Mouse (Mus musculus) heart, adult 10 weeks (tissue): Measurements from ENCODE around the gene Ppp1r15a. TPM values are rescaled to one million over a fixed set of nuclear protein-coding genes. Genes with fewer than 3 reads are reported as not detected.

Experiments
- polyA plus RNA-seq: library from polyadenylated mRNA; stranded (reverse); fragments of 350-450 nt; fragmentation: Illumina TruSeq; extraction: RNeasy Lipid Tissue Mini Kit (QIAGEN cat#74804); gene quantifications from one replicate; pipeline ENCODE4 v1.2.3, GENCODE M21; 2014; ENCODE audit warnings: low read depth, low replicate concordance

The Ppp1r15a gene
- 41.3 TPM for polyA plus RNA-seq

GRCm38 (mm10) chr7:45525809-45526473 is at the start of gene Ppp1r15a, which contains the start of gene Plekha4:
Gene Ppp1r15a, minus strand, starts transcription at chr7:45526268.
Gene Plekha4, plus strand, starts transcription at chr7:45526330.

GRCm38 (mm10) chr7:45570103-45570741 is 44.2 kb upstream of the Ppp1r15a start, which contains the start of gene Bcat2:
Gene Bcat2, plus strand, starts transcription at chr7:45570153.

GRCm38 (mm10) chr7:45554744-45555143 is 28.7 kb upstream of the Ppp1r15a start, which contains the start of gene Hsd17b14:
Gene Hsd17b14, plus strand, starts transcription at chr7:45554893.

GRCm38 (mm10) chr7:45509912-45510787 is 15.9 kb downstream of the Ppp1r15a start, which contains the start of gene Nucb1:
Gene Nucb1, minus strand, starts transcription at chr7:45510406.

DNA sequence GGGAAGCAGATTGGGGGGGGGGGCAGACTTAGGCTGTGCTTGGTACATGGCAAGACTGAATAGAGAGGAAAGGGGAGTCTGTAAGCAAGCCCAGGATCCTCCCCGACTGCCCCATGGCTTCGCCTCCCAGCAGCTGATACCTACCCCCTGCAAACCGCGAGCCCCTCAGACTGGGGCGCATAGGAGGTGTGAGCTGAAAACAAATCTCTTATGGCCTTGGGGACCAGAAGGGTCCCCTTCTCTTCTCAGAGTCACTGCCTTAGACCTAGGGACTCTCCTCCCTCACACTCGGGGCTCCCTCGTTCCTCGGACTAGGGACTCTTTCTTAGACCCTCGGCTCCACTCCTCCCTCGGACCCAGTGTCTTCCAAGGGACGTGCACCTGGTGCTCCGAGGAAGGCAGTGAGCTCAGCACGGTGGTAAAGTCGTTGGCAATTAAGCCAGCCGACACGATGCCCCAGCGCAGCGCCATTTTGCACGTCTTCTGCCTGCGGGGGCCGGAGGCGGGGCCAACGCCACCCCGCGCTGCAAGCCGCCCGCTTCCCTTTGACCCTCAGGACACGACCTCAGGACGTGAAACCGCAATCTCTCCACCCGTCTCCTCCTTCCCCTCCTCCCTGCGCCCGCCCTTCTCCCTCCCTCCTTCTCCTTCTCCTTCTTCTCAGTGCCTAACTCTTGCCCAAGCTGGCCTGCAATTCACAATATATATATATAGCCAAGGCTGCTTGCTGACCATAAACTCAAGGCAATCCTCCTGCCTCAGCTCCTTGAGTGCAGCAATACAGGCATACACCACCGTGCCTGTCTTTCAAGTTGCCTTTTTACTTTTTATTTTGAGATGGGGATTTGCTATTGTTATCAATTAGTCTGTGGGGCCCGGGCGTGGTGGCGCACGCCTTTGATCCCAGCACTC is 37.5 kb downstream of the Ppp1r15a start, which contains the start of gene Dhdh:
Gene Dhdh (minus strand): TSS at position 513 of the 912 bp plus-strand sequence.

DNA sequence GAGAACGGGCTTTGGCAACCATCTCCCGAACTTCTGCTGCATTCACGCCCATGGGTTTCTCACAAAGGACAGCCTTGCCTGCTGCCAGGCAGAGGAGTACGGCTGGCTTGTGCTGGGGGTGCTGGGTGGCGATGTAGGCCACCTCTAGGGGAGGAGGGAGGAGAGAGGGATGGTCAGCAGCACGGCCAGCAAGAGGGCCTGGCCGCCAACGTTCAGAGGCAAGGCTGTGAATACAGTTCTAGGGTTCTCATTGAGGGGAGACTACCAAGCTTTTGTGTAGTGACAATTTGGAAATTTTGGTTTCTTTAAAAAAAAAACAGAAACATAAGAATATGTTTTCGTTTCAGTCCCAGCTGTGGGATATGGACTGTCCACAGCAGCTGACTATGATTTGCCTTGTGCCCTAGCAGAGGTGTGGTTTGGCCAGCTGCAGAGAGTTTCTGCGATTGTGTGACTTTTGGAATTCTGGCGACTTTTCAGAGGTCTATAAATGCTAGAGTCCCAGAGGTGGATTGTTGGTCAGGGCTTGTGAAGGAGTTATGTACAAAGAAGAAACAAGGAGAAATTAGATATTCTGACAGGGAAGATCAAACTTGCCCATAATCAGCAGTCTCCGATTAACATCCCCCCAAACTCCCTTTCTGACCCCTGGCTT is 39.2 kb downstream of the Ppp1r15a start, which contains the start of gene Gm45808:
Gene Gm45808 (minus strand): TSS at position 51 of the 655 bp plus-strand sequence.

DNA sequence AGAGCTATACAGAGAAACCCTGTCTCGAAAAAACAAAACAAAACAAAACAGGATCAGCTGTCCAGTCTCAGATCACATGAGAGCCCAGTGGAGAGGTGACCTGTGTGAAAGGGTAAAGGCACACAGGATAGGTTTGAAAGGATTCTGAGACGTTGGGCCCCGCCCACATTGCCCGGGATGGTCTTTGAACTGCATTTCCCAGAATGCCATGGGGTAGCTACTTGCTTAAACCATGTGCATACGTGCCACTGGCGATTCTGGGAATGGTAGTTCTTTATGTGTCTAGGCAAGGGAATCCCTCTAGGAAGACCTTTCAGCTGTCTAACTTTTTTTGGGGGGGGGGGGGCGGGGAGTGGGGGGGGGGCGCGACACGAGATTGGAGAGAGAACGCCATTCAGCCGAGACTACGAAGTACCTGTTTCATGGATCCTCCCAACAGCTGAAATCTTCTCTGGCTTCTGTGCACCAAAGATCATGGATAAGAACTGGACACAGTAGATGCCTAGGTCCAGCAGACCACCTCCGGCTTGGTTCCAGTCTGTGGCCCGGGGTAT is 44.6 kb downstream of the Ppp1r15a start, which contains the start of gene Tulp2:
Gene Tulp2 (plus strand): TSS at position 504 of the 554 bp plus-strand sequence.

Other genes with a start within 250 kb of the Ppp1r15a start
- not detected for gene Slc6a21, start 248.8 kb downstream of the Ppp1r15a start, polyA plus RNA-seq
- gene Trpm4, start 192.5 kb downstream of the Ppp1r15a start, polyA plus RNA-seq = 31.0 TPM
- 1,149 TPM for gene Hrc, start 191.0 kb downstream of the Ppp1r15a start, polyA plus RNA-seq
- 0.24 TPM for gene Ppfia3, start 159.2 kb downstream of the Ppp1r15a start, polyA plus RNA-seq
- 1.2 TPM for gene Lin7b, start 155.7 kb downstream of the Ppp1r15a start, polyA plus RNA-seq
- gene Snrnp70, start 130.5 kb downstream of the Ppp1r15a start, polyA plus RNA-seq = 154 TPM
- gene Kcna7, start 120.6 kb downstream of the Ppp1r15a start, polyA plus RNA-seq = 4.3 TPM
- gene Ntf5, start 112.6 kb downstream of the Ppp1r15a start, polyA plus RNA-seq = 0.24 TPM
- gene Lhb, start 105.4 kb downstream of the Ppp1r15a start, polyA plus RNA-seq = not detected
- gene Gys1, start 91.4 kb downstream of the Ppp1r15a start, polyA plus RNA-seq = 80.5 TPM
- gene Ruvbl2, start 88.2 kb downstream of the Ppp1r15a start, polyA plus RNA-seq = 27.2 TPM
- 688 TPM for gene Ftl1, start 66.4 kb downstream of the Ppp1r15a start, polyA plus RNA-seq
- gene Bax, start 59.4 kb downstream of the Ppp1r15a start, polyA plus RNA-seq = 36.8 TPM
- not detected for gene Tulp2, start 44.4 kb downstream of the Ppp1r15a start, polyA plus RNA-seq
- gene Gm45808, start 39.5 kb downstream of the Ppp1r15a start, polyA plus RNA-seq = 1.7 TPM
- 13.6 TPM for gene Dhdh, start 37.5 kb downstream of the Ppp1r15a start, polyA plus RNA-seq
- 147 TPM for gene Nucb1, start 15.9 kb downstream of the Ppp1r15a start, polyA plus RNA-seq
- gene Plekha4, start 62 bp upstream of the Ppp1r15a start, polyA plus RNA-seq = 3.6 TPM
- not detected for gene Hsd17b14, start 28.6 kb upstream of the Ppp1r15a start, polyA plus RNA-seq
- gene Bcat2, start 43.9 kb upstream of the Ppp1r15a start, polyA plus RNA-seq = 137 TPM
- not detected for gene Fgf21, start 89.2 kb upstream of the Ppp1r15a start, polyA plus RNA-seq
- gene Fut1, start 91.0 kb upstream of the Ppp1r15a start, polyA plus RNA-seq = not detected
- 0.31 TPM for gene Izumo1, start 95.5 kb upstream of the Ppp1r15a start, polyA plus RNA-seq
- gene Rasip1, start 101.2 kb upstream of the Ppp1r15a start, polyA plus RNA-seq = 16.5 TPM
- gene Mamstr, start 113.7 kb upstream of the Ppp1r15a start, polyA plus RNA-seq = 5.1 TPM
- gene Fut2, start 140.1 kb upstream of the Ppp1r15a start, polyA plus RNA-seq = 1.1 TPM
- gene Ntn5, start 157.8 kb upstream of the Ppp1r15a start, polyA plus RNA-seq = not detected
- 0.47 TPM for gene Sec1, start 168.1 kb upstream of the Ppp1r15a start, polyA plus RNA-seq
- gene Car11, start 173.6 kb upstream of the Ppp1r15a start, polyA plus RNA-seq = 8.2 TPM
- 17.7 TPM for gene Dbp, start 178.8 kb upstream of the Ppp1r15a start, polyA plus RNA-seq
- gene Rpl18, start 189.2 kb upstream of the Ppp1r15a start, polyA plus RNA-seq = 502 TPM
- gene Sphk2, start 191.7 kb upstream of the Ppp1r15a start, polyA plus RNA-seq = 19.3 TPM
- not detected for gene Fam83e, start 194.9 kb upstream of the Ppp1r15a start, polyA plus RNA-seq
- not detected for gene Spaca4, start 199.5 kb upstream of the Ppp1r15a start, polyA plus RNA-seq